Mouse (Mus musculus) mature B cell (primary cell): ENCODE results near the gene Cox5b.

Experiments
- in situ Hi-C: fragments of 300-500 bp; cut with MboI; formaldehyde crosslinking; loops from 2 replicates; pipeline ENCODE4 v1.14.3; 2019

Cox5b gene

GRCm38 (mm10) chr1:36683810-36684467, 7.3 kb upstream of the Cox5b start:
- in situ Hi-C loops: no loop called here

GRCm38 (mm10) chr1:36690671-36691235, 496 bp upstream of the Cox5b start:
- in situ Hi-C loops: no loop called here

- in situ Hi-C loops: no loop called here
Observed at GRCm38 (mm10) chr1:36694871-36695270, 3.6 kb downstream of the Cox5b start.

GRCm38 (mm10) chr1:36696411-36696810, 5.2 kb downstream of the Cox5b start:
- in situ Hi-C loops: no loop called here

GRCm38 (mm10) chr1:36697030-36697429, 5.8 kb downstream of the Cox5b start:
- in situ Hi-C loops: no loop called here

GRCm38 (mm10) chr1:36707166-36707565, 15.9 kb downstream of the Cox5b start:
- in situ Hi-C loops: no loop called here

GRCm38 (mm10) chr1:36707797-36708196, 16.5 kb downstream of the Cox5b start:
- in situ Hi-C loops: no loop called here

- in situ Hi-C loops: no loop called here
Observed at GRCm38 (mm10) chr1:36708626-36709025, 17.4 kb downstream of the Cox5b start.

GRCm38 (mm10) chr1:36709055-36709853, 18.0 kb downstream of the Cox5b start:
- in situ Hi-C loops: no loop called here

- in situ Hi-C loops: no loop called here
Observed at GRCm38 (mm10) chr1:36709854-36710280, 18.6 kb downstream of the Cox5b start, which contains the start of gene 4933424G06Rik. Gene 4933424G06Rik (plus strand): TSS chr1:36710149.

- in situ Hi-C loops: no loop called here
Observed at GRCm38 (mm10) chr1:36711104-36711503, 19.9 kb downstream of the Cox5b start.

GRCm38 (mm10) chr1:36714311-36714710, 23.1 kb downstream of the Cox5b start, which contains the start of gene Actr1b:
Gene Actr1b (minus strand): TSS chr1:36714422.
- in situ Hi-C loops: no loop called here

- in situ Hi-C loops: no loop called here
Observed at GRCm38 (mm10) chr1:36718786-36719185, 27.5 kb downstream of the Cox5b start.

GRCm38 (mm10) chr1:36723146-36724056, 32.2 kb downstream of the Cox5b start:
- in situ Hi-C loops: no loop called here

- in situ Hi-C loops: no loop called here
Observed at GRCm38 (mm10) chr1:36724057-36724431, 32.8 kb downstream of the Cox5b start.

- in situ Hi-C loops: no loop called here
Observed at GRCm38 (mm10) chr1:36737300-36737699, 46.1 kb downstream of the Cox5b start.

GRCm38 (mm10) chr1:36739231-36739630, 48.0 kb downstream of the Cox5b start:
- in situ Hi-C loops: no loop called here

- in situ Hi-C loops: no loop called here
Observed at GRCm38 (mm10) chr1:36743046-36743445, 51.8 kb downstream of the Cox5b start.
